Mouse (Mus musculus) T-helper 2 cell (primary cell): Measurements from ENCODE around the gene Mafg.

Experiments used
- in situ Hi-C: fragments of 300-600 bp; cut with MboI, MseI; formaldehyde crosslinking; loops from one replicate; pipeline ENCODE4 v1.15.1; 2025; ENCODE audit warnings: high pct_unique_total_duplicates

Gene Mafg

GRCm38 (mm10) chr11:120647047-120647830 is 13.8 kb upstream of the Mafg start:
- in situ Hi-C loops = no loop called here

GRCm38 (mm10) chr11:120643601-120643987 is 10.2 kb upstream of the Mafg start, which contains the start of gene Pycr1:
TSS of gene Pycr1 (minus strand) at chr11:120643769.
- in situ Hi-C loops = no loop called here

- in situ Hi-C loops = no loop called here
These were observed 9.7 kb upstream of the Mafg start for GRCm38 (mm10) chr11:120642939-120643600.

GRCm38 (mm10) chr11:120641869-120642268 is 8.5 kb upstream of the Mafg start:
- in situ Hi-C loops = no loop called here

GRCm38 (mm10) chr11:120641255-120641654 is 7.9 kb upstream of the Mafg start:
- in situ Hi-C loops = no loop called here

GRCm38 (mm10) chr11:120634810-120635209 is 1.4 kb upstream of the Mafg start:
- in situ Hi-C loops = no loop called here

- in situ Hi-C loops = no loop called here
These were observed 561 bp downstream of the Mafg start for GRCm38 (mm10) chr11:120632559-120633519.

- in situ Hi-C loops = no loop called here
These were observed 1.5 kb downstream of the Mafg start for GRCm38 (mm10) chr11:120631726-120632448.

- in situ Hi-C loops = no loop called here
These were observed 2.3 kb downstream of the Mafg start for GRCm38 (mm10) chr11:120630881-120631725.

- in situ Hi-C loops = no loop called here
These were observed 3.0 kb downstream of the Mafg start for GRCm38 (mm10) chr11:120630401-120630871.

GRCm38 (mm10) chr11:120629911-120630310 is 3.5 kb downstream of the Mafg start:
- in situ Hi-C loops = loop anchor here (10.0 kb wide), 1 partner anchor 85 kb away; the partner anchor contains the start of genes Cenpx and Lrrc45

- in situ Hi-C loops = loop anchor here (10.0 kb wide), 1 partner anchor 85 kb away; the partner anchor contains the start of genes Cenpx and Lrrc45
These were observed 4.1 kb downstream of the Mafg start for GRCm38 (mm10) chr11:120629341-120629730.

- in situ Hi-C loops = loop anchor here (10.0 kb wide), 1 partner anchor 86 kb away; the partner anchor contains the start of genes Cenpx and Lrrc45
These were observed 4.6 kb downstream of the Mafg start for GRCm38 (mm10) chr11:120628601-120629340.

GRCm38 (mm10) chr11:120627468-120628300 is 5.7 kb downstream of the Mafg start:
- in situ Hi-C loops = loop anchor here (10.0 kb wide), 1 partner anchor 87 kb away; the partner anchor contains the start of genes Cenpx and Lrrc45

- in situ Hi-C loops = loop anchor here (10.0 kb wide), 1 partner anchor 88 kb away; the partner anchor contains the start of genes Cenpx and Lrrc45
These were observed 6.5 kb downstream of the Mafg start for GRCm38 (mm10) chr11:120626785-120627467.

GRCm38 (mm10) chr11:120625152-120625775 is 8.1 kb downstream of the Mafg start, which contains the start of gene Sirt7:
TSS of gene Sirt7 (minus strand) at chr11:120625240.
- in situ Hi-C loops = loop anchor here (10.0 kb wide), 1 partner anchor 90 kb away; the partner anchor contains the start of genes Cenpx and Lrrc45

GRCm38 (mm10) chr11:120624680-120625111 is 8.7 kb downstream of the Mafg start:
- in situ Hi-C loops = loop anchor here (10.0 kb wide), 1 partner anchor 90 kb away; the partner anchor contains the start of genes Cenpx and Lrrc45
